Mouse (Mus musculus) kidney, postnatal 36 days (tissue): ENCODE data around the gene Myt1l.

ENCODE experiments used
- DNase-seq, 2 experiments: peaks; one replicate each; pipeline ENCODE4 v3.0.0; 2021 to 2022; ENCODE audit warnings: mixed read lengths in 2 of 2

Gene Myt1l

GRCm38 (mm10) chr12:29823766-29824417, 295.7 kb downstream of the Myt1l start:
- DNase-seq = no peak

GRCm38 (mm10) chr12:29830571-29830970, 302.4 kb downstream of the Myt1l start:
- DNase-seq = no peak

DNA sequence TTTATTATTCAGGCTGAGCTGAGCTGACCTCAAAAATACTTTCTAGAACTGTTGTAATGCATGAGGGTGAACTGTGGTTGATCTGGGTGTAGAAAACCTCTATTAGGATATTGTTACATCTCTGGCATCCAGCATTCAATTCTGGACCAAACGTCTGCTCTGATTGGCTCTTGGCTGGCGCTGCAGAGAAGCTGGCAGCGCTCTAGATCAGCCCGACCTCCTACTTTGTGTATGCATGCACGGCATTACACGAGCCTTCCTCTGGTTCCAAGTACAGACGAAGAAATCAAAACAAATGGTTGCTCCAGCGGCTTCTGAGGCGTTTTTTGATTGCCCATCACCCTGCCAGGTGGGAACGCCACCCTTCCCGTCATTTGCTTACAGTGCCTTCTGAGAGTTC, 303.2 kb downstream of the Myt1l start:
- DNase-seq = no peak

- DNase-seq = peak in 1 of 2 experiments; percentile 24
Observed at GRCm38 (mm10) chr12:29837301-29837791, 309.2 kb downstream of the Myt1l start.

DNA sequence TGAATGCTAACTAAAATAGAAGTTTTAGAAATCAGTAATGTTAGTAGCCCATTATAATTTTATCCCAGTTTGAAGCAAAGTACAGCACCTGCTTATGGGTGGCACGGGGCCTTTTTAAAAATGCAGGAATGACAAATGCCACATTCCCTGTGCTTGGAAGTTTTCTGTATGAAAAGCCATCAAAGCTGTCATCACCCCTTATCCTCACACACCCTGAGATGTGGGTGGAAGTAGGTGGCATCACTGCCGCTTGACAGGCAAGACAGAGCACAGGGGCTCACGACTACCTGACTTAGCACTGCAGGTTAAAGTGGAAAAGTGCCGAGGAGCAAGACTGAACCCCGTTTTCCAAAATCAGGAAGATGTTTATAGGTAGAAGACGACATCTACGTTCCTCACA, 310.2 kb downstream of the Myt1l start:
- no peak for DNase-seq

DNA sequence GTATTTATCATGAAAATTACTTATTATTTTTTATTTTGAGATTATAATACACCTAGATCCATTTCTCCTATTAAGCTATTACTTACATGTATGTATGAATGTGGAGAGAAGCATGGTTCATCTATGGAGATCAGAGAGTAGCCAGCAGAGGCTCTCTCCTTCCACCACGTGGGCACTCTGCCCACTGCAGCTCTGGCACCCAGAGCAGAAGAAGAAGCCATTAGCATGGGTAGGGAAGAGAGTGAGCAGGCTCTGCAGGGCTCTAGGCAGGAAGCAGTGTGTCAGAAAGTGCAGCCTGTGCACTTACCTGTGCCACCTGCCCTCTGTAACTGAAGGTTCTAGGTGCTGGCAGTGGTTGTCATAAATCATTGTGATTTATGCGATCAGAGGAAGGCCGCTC, 321.8 kb downstream of the Myt1l start:
- no peak for DNase-seq

DNA sequence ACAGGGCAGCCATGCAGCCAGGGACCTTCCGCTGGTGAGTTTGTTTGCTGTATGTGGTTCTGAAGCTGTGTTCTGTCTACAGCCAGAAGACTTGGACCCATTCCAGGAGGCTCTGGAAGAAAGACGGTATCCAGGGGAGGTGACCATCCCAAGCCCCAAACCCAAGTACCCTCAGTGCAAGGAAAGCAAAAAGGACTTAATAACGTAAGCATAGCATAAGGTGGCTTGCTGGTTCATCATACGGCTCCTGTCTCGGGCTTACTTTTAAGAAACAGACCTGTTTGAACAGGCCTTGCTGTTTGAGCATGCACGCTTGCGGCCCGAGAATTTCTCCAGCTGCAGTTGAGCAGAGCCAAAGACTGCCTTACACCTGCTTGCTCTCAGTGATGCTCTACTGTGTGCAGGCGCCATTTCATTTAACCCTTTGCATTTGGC, 326.0 kb downstream of the Myt1l start:
- no peak for DNase-seq

DNA sequence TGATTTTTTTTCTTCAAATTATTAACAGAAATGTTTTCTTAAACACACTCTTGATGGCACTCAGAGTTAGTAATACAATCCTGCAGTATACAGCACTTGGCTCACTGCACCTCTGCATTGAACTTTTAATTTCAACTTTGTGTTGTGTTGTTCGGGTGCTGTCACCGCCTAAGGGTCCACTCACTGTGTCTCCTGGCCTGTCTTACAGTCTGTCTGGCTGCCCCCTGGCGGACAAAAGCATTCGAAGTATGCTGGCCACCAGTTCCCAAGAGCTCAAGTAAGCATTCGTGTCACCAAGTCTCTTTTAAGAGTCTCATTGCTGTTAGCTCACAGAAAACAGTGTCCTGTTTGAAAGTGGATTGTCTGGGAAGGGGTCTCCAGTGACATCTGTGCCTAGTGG, 326.8 kb downstream of the Myt1l start:
- peak; percentile 42 to 82 for DNase-seq

- no peak for DNase-seq
Observed at GRCm38 (mm10) chr12:29860986-29861385, 332.8 kb downstream of the Myt1l start.

DNA sequence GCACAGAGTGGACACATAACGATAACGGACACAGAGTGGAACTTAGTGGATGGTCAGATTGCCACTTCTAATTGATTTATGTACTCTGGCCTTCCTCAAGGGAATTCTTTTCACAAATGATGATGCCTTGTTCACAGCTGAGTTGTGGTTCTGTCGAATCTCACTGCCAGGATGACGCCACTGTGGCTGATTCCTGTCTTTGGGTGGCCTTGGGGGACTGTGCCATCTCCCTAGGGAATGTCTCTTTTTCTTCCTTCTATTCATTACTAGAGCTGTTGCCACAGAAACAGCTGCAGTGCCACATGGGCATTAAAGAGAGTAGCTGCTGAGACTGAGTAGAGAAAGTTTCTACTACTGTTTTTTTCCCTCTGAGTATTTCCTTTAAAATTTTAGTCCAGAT, 340.1 kb downstream of the Myt1l start:
- no peak for DNase-seq

DNA sequence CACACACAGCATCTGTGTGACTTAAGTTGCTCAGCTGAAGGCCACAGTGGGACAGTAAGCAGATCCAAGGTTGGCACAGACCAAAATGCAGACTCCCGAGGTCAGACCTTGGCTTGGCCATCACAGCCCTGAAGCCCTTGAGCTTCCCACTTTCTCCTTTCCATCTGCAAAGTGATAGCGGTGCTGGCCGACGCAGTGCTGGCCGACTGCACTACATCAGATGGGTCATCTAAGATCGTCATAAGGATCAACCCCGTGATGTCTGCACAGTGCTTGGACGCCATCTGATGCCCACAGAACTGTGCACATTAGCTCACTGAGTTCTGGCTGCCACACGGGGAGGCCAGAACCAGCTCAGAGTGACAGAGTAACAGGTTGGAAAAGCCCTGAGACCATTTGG, 340.6 kb downstream of the Myt1l start:
- DNase-seq = no peak

- no peak for DNase-seq
Observed at GRCm38 (mm10) chr12:29872156-29872815, 344.1 kb downstream of the Myt1l start.

GRCm38 (mm10) chr12:29873281-29873772, 345.1 kb downstream of the Myt1l start:
- DNase-seq = no peak

DNA sequence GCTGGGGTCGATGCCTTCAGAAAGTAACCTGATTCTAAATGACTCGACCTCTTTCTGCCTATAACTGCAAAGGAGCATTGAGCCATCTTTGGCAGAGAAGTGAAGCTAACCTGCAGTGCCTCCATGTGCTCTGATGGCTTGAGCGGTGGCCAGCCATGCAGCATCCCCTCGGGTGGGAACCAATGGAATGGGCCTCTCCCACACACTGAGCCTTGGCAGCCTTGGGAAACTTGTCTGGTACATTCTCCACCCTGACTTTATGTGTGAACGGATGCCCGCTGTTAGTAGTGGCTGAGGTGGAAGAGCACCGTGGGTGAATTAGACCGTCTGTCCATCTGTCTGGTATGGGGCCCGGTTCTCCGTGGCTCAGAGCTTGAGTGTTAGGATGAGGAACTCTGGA, 349.8 kb downstream of the Myt1l start:
- DNase-seq = no peak

- peak; percentile 30 to 82 for DNase-seq
Observed at GRCm38 (mm10) chr12:29882871-29883617, 354.9 kb downstream of the Myt1l start.

- no peak for DNase-seq
Observed at GRCm38 (mm10) chr12:29884376-29884775, 356.2 kb downstream of the Myt1l start.

DNA sequence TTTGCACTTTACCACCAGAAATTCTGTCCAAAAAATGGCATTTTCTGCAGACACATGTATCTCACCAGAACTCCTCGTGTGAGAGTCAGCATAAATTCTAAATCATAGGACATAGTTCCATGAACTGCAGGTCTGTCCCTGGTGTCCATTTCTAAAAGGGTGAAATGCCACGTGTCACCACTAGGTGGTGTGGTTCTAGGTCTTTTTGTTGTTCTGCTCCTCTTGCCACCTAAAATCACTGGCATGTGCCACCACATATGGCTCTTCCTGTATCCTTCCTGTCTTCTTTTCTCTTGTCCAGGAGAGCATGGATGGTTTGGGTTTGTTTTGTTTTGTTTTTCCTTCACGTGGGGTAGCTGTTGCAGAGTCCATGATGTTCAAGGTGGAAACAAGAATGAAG, 366.5 kb downstream of the Myt1l start:
- peak; percentile 13 to 58 for DNase-seq

DNA sequence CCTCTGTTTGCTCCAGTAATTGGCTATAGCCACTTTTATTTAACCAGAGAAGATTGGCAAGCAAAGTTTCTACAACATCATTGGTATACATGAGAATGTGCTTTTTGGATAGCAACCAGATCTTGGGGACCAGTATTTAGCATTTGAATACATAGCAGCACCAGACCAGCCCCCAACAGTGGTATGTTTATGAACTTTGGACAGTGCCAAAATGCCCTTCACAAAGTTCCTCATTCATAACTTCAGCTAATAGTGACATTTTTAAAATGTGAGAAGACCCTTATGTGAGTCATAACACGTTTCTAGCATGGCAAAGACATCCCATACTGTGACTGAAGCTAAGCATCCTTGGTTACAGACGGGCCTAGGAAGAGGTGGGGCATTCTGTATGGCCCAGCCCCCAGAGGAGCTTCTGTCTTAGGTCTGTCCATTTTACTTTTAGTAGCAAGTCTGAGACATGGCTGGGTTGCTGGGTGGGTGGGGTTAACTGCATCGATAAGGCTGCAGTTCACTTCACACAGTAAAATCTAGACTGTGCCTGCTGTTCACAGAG, 369.4 kb downstream of the Myt1l start:
- no peak for DNase-seq

- DNase-seq = no peak
Observed at GRCm38 (mm10) chr12:29904101-29904874, 376.1 kb downstream of the Myt1l start.

DNA sequence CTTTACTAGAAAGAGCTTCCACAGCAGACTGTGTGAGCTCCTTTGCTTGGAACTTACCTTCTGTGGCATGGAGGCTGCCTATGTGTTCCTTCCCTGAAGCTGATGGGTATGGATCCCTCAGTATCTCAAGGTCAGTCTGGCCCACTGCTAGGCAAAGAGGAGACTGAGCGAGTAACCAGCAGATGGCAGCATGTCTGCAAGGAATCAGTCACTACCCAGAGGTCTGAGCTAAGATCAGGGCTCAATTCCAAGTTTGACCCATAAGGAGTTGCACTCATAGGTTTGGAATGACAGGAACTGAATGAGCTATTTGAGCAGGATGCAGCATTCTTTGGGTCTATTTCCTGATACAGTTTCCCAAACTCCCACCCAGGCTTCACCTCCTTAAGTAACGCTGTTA, 378.9 kb downstream of the Myt1l start:
- peak; percentile 73 to 81 for DNase-seq

DNA sequence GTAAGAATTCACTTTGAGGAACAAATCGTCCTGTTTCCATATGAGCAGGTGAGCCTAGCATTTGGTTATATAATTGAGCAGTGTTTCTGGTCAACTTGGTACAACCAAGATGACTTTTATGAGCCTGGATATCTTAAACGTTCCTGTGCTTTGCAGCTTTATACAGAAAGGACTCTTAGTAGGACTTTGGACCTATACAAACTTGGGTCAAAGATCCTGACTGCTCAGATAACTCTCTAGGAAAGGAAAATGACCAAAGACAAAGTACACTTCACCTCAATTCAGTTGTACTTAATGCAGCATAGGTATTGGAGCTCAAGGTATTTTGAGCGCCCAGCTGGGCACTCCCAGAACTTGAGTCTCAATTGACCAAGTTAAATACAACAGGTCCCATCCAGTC, 388.0 kb downstream of the Myt1l start:
- DNase-seq = no peak

GRCm38 (mm10) chr12:29916807-29917206, 388.6 kb downstream of the Myt1l start:
- DNase-seq = no peak
